Mouse (Mus musculus): Measurements from ENCODE around the gene Sipa1l2. TPM values are rescaled to one million over a fixed set of nuclear protein-coding genes. Genes with fewer than 3 reads are reported as not detected.
"Not testable (repeated sequence)": the region's sequence is repeated elsewhere in the genome, so short reads cannot be mapped to it uniquely, and the experiment has no call there.

The Sipa1l2 gene
- total RNA-seq, 2 experiments from 2014 or later: 37.7 to 41.5 TPM

GRCm38 (mm10) chr8:125428979-125429690 is 140.5 kb downstream of the Sipa1l2 start:
- intact Hi-C loops (cut with DNase I): no loop called here
- DNase-seq (ENCODE audit: low spot score in 2 of 2): peak in 1 of 2 experiments; percentile 28

- DNase-seq (ENCODE audit: low spot score in 2 of 2): no peak
- intact Hi-C loops (cut with DNase I): no loop called here
These were observed 145.7 kb downstream of the Sipa1l2 start for GRCm38 (mm10) chr8:125423861-125424260.

- no peak for DNase-seq (ENCODE audit: low spot score in 2 of 2)
- intact Hi-C loops (cut with DNase I): no loop called here
These were observed 150.3 kb downstream of the Sipa1l2 start for GRCm38 (mm10) chr8:125419202-125419830.

- intact Hi-C loops (cut with DNase I): no loop called here
- peak; percentile 27 to 40 for DNase-seq (ENCODE audit: low spot score in 2 of 2)
These were observed 153.5 kb downstream of the Sipa1l2 start for GRCm38 (mm10) chr8:125416146-125416545.

GRCm38 (mm10) chr8:125414651-125415050 is 155.0 kb downstream of the Sipa1l2 start:
- no peak for DNase-seq (ENCODE audit: low spot score in 2 of 2)
- intact Hi-C loops (cut with DNase I): no loop called here

DNA sequence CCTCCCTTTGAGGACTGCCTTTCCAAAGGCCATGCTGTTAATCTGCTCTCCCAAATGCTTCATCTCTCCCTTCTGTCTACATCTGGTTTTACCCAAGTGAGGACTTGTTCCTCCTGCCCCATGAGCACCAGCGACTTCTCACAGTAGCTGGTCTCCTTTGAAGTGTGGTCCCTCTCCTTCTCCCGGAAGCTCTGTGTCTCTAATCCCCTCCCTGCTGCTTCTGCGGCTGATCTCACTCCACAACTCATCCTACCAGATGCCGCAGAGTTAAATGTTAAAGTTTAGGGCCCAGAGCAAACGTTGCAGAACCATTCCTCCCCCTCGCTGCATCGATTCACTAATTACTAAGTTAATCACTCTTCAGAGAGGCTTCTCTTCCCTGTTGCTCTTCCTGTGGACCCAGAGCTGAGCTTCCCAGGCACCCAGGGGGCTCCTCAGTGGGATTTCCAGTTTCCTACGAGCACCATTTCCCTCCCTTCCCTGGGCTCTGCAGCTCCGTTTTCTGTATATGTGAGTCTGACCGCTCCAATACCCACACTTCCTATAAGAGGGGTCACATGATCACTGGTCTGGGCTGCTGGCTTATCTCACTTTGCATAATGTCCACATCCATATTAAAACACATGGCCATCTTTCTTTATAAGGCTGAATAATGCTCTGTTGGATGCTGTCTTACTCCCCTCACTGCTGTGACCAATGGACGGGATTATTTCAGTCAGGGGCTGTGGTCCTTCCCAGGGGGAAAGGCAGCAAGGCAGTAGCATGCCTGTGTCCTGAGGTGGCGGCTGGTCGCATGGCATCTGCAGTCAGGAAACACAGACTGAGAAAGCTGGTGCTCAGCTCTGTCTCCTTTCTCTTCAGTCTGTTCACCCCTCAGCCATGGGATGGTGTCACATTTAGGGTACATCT is 156.4 kb downstream of the Sipa1l2 start:
- intact Hi-C loops (cut with DNase I): no loop called here

GRCm38 (mm10) chr8:125410646-125411045 is 159.0 kb downstream of the Sipa1l2 start:
- intact Hi-C loops (cut with DNase I): no loop called here
- no peak for DNase-seq (ENCODE audit: low spot score in 2 of 2)

More for the DNA sequence above, 156.4 kb downstream of the Sipa1l2 start:
- no peak for DNase-seq (ENCODE audit: low spot score in 2 of 2)

DNA sequence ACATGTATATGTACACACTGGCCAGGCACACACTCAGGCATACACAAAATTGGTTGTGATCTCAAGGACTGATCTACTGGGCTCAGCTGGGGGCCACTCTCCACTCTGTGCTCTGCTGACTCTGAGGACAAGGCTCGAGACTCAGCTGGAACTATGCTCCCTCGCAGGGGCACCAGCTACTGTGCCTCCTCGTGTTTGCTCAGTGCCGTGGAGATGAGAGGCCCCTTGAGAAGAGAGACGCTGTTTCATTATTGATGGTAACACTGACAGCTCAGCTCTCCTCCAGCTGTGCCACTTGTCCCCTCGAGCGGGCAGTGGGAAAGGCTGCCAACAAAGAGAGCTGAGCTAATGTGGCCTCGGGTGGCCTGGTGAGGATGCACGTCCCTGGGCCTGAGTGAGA is 161.9 kb downstream of the Sipa1l2 start:
- DNase-seq (ENCODE audit: low spot score in 2 of 2): no peak
- intact Hi-C loops (cut with DNase I): no loop called here

DNA sequence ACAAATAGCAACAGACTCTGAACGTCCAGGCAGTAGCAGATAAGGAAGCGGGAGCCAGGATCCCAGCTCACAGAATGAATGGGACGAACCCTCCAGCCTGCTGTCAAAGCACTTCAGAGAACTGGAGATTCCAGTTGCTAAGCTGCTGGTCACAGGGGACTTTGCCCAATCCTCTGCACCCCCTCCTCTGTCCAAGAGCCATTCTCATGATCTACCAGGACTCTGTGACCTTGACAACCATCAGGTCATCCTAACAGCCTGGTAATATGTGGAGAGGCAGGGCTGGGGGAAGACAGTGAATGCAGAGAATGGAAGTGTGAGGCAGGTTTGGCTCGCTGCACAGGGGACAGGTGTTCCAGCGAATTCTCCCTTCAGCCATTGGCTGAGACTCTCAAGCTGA is 163.2 kb downstream of the Sipa1l2 start:
- DNase-seq (ENCODE audit: low spot score in 2 of 2): no peak

DNA sequence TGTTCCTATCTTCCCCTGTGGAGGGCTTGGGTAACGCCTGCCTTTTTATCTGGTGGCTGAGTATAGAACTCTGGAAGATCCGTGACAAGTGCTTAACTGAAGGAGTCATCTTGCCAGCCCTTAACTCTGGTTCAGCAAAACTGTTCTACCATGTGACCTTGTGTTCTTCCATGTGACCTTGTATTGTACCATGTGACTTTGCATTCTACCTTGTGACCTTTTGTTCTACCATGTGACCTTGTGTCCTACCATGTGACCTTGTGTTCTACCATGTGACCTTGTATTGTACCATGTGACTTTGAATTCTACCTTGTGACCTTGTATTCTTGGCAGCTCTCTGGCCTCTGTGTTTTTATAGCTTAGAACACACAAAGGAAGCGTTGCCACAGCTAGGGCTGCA is 168.3 kb downstream of the Sipa1l2 start:
- no peak for DNase-seq (ENCODE audit: low spot score in 2 of 2)
- intact Hi-C loops (cut with DNase I): no loop called here

More for the DNA sequence above, 163.2 kb downstream of the Sipa1l2 start:
- intact Hi-C loops (cut with DNase I): no loop called here

GRCm38 (mm10) chr8:125397981-125398380 is 171.6 kb downstream of the Sipa1l2 start:
- no peak for DNase-seq (ENCODE audit: low spot score in 2 of 2)
- intact Hi-C loops (cut with DNase I): loop anchor here (10.0 kb wide), 1 partner anchor 167 kb away; the partner anchor contains the start of gene Sipa1l2

GRCm38 (mm10) chr8:125395682-125396081 is 173.9 kb downstream of the Sipa1l2 start:
- intact Hi-C loops (cut with DNase I): loop anchor here (10.0 kb wide), 1 partner anchor 169 kb away; the partner anchor contains the start of gene Sipa1l2
- not testable (repeated sequence) for DNase-seq (ENCODE audit: low spot score in 2 of 2)

DNA sequence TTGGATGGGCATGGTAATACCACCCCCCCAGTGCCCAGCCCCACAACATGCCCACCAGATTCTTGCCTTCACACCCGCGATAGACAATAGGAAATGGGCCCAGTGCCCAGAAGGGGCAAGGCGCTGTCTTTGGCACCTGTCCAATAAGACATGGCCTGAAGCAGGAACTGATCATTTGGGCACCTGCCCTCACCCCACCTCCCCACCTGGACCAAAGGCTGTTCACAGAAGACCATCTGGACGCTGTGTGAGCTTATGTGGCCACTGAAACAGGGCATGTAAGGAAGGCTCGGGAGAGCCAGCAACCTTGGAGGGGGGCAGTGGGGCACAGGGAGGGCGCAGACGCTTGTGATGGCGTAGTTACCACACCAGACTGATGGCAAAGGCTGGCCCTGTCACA is 174.6 kb downstream of the Sipa1l2 start:
- intact Hi-C loops (cut with DNase I): loop anchor here (10.0 kb wide), 1 partner anchor 170 kb away; the partner anchor contains the start of gene Sipa1l2
- no peak for DNase-seq (ENCODE audit: low spot score in 2 of 2)

GRCm38 (mm10) chr8:125391685-125392084 is 177.9 kb downstream of the Sipa1l2 start:
- intact Hi-C loops (cut with DNase I): loop anchor here (10.0 kb wide), 1 partner anchor 173 kb away; the partner anchor contains the start of gene Sipa1l2

GRCm38 (mm10) chr8:125391271-125391670 is 178.3 kb downstream of the Sipa1l2 start:
- intact Hi-C loops (cut with DNase I): loop anchor here (10.0 kb wide), 1 partner anchor 174 kb away; the partner anchor contains the start of gene Sipa1l2
- DNase-seq (ENCODE audit: low spot score in 2 of 2): no peak

More at GRCm38 (mm10) chr8:125391685-125392084, 177.9 kb downstream of the Sipa1l2 start:
- no peak for DNase-seq (ENCODE audit: low spot score in 2 of 2)

- DNase-seq (ENCODE audit: low spot score in 2 of 2): peak in 1 of 2 experiments; percentile 30
- intact Hi-C loops (cut with DNase I): loop anchor here (10.0 kb wide), 1 partner anchor 174 kb away; the partner anchor contains the start of gene Sipa1l2
These were observed 179.1 kb downstream of the Sipa1l2 start for GRCm38 (mm10) chr8:125390506-125390895.

- intact Hi-C loops (cut with DNase I): loop anchor here (10.0 kb wide), 1 partner anchor 175 kb away; the partner anchor contains the start of gene Sipa1l2
- peak; percentile 85 to 87 for DNase-seq (ENCODE audit: low spot score in 2 of 2)
These were observed 179.7 kb downstream of the Sipa1l2 start for GRCm38 (mm10) chr8:125389756-125390505.

DNA sequence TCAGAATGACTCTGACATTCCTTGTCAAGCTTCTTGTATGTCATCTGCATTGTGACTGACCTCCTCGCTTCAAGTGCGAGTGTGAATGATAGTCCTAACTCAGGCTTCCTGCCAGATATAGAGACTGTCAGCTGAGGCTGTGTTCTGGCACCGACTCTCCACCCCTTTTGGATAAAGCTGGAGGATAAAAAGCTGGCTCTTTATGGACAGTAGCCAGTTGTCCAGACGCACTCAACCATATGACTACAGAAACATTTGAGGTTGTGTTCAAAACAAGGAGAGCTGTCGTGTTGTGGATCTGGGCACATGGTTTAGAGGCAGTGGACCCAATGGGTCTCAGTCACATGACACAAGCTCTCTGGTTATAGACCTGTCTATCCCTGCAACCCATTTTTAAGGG is 180.3 kb downstream of the Sipa1l2 start:
- DNase-seq (ENCODE audit: low spot score in 2 of 2): peak; percentile 48 to 78
- intact Hi-C loops (cut with DNase I): no loop called here
